Mouse (Mus musculus) liver, embryonic 14.5 days (tissue): ENCODE measurements around the gene R3hdm2. TPM values are rescaled to one million over a fixed set of nuclear protein-coding genes. Genes with fewer than 3 reads are reported as not detected.

Source experiments
- ATAC-seq: fragments of 200-750 bp; cut with Nextera tagmentation; 2 replicates; pipeline ENCODE4 v1.8.0; 2017; ENCODE audit warnings: moderate number of reproducible peaks, mild to moderate bottlenecking, moderate library complexity; ENCODE audit not compliant: insufficient read depth
- DNase-seq, 3 experiments: peaks; one replicate each; pipeline ENCODE4 v3.0.0-alpha.2; 2012 to 2013; ENCODE audit warnings: low read depth in 3 of 3, low spot score in 3 of 3
- H3K27ac ChIP-seq: fragments of 300-500 bp; sonication (generic); 2 replicates; pipeline ENCODE4 v1.5.1; 2014; ENCODE audit warnings: moderate library complexity, mild to moderate bottlenecking, control low read depth, inconsistent platforms
- H3K27me3 ChIP-seq: fragments of 300-500 bp; sonication (generic); 2 replicates; pipeline ENCODE4 v1.6.1; 2014; ENCODE audit warnings: mild to moderate bottlenecking, low read length, moderate library complexity; ENCODE audit not compliant: control insufficient read depth, insufficient read depth
- H3K36me3 ChIP-seq: fragments of 300-500 bp; sonication (generic); replicated peaks from 2 replicates; pipeline ENCODE4 v1.6.1; 2014; ENCODE audit warnings: low read depth; ENCODE audit not compliant: control insufficient read depth, insufficient read depth
- H3K4me1 ChIP-seq, 2 experiments: fragments of 200-500 bp in 1 of 2; fragments of 300-500 bp in 1 of 2; sonication (generic) in 1 of 2; replicated peaks; 2 replicates each; pipeline ENCODE4 v1.6.1; 2012 to 2014; ENCODE audit warnings: antibody characterized with exemption in 1 of 2, inconsistent platforms in 1 of 2, low read length in 1 of 2; ENCODE audit not compliant: control insufficient read depth in 2 of 2, insufficient read depth in 2 of 2
- H3K4me2 ChIP-seq: fragments of 300-500 bp; sonication (generic); 2 replicates; pipeline ENCODE4 v1.6.1; 2014; ENCODE audit warnings: low read depth, mild to moderate bottlenecking, control low read depth, moderate library complexity
- H3K4me3 ChIP-seq, 2 experiments: fragments of 200-500 bp in 1 of 2; fragments of 300-500 bp in 1 of 2; sonication (generic) in 1 of 2; 2 replicates each; pipeline ENCODE4 v1.5.1; 2012 to 2014; ENCODE audit warnings: low read depth in 2 of 2, low read length in 2 of 2, mild to moderate bottlenecking in 2 of 2, control low read depth in 1 of 2, inconsistent platforms in 1 of 2, moderate library complexity in 1 of 2; ENCODE audit not compliant: insufficient read depth in 1 of 2
- H3K9ac ChIP-seq: fragments of 300-500 bp; sonication (generic); replicated peaks from 2 replicates; pipeline ENCODE4 v1.6.1; 2014; ENCODE audit warnings: mild to moderate bottlenecking, control low read depth, moderate library complexity
- H3K9me3 ChIP-seq: fragments of 300-500 bp; sonication (generic); 2 replicates; pipeline ENCODE4 v1.6.1; 2016; ENCODE audit warnings: low read length, mixed read lengths; ENCODE audit not compliant: control insufficient read depth
- CTCF ChIP-seq: IDR thresholded peaks from 2 replicates; pipeline ENCODE4 v1.5.1; 2016; ENCODE audit warnings: antibody characterized with exemption, low read depth, control low read depth
- EP300 ChIP-seq: IDR thresholded peaks from 2 replicates; pipeline ENCODE4 v1.6.1; 2016; ENCODE audit warnings: antibody characterized with exemption, low read depth
- WGBS: fragments of 180-500 bp; shearing (Covaris S2); extraction: QIAGEN DNeasy Blood & Tissue Kit; methylation state at CpG from one replicate; pipeline ENCODE4 v1.1.7; 2014; ENCODE audit not compliant: insufficient replicate concordance; 5-methylcytosine and 5-hydroxymethylcytosine counted together
- polyA plus RNA-seq, 2 experiments: library from polyadenylated mRNA; depleted of rRNA in 1 of 2; stranded (reverse) in 1 of 2; unstranded in 1 of 2; fragments of >200 nt; fragmentation: Nextera tagmentation in 1 of 2; extraction: Ambion mirVana in 1 of 2; gene quantifications; 2 replicates each; pipeline versions ENCODE4 v1.2.1 to v1.2.3; 2012 to 2014

R3hdm2 gene
- polyA plus RNA-seq, 2 experiments: 9.0 to 10.9 TPM

DNA sequence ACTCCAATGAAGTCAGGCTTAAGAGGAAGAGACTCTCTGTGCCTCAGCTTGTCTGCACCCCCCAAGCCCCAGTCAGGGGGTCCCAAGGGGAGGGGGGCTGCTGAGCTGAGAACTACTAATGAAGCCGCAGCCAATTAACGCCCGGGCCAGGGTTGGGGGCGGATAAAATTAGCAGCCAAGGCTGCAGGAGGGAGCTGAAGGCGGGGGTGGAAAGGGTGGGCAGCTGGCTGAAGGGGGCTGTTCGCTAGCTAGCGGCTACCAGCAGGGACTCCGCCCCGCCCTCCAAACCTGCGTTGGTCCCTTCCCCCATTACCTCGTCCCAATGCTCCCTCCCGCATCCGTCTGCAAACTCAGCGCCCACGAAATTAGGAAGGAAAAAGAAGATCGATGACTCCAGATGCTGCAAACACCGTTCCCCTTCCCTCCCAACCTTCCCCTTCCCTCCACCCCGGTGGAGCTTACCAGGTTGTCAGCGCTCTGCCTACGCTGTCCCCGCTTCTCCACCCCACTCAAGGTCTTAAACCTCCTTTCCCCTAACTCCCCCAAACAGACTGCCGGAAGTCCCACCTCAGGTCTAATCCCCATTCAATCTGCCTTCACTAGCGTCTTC lies 144.6 kb downstream of the R3hdm2 start:
- Histone ChIP-seq H3K27ac (no peak overlapping the region), H3K4me3 (no peak overlapping the region), H3K4me2 (no peak overlapping the region), H3K27me3 (peaks cover 61% of the 10 kb centered on the region), H3K36me3 (peaks cover 10% of the 10 kb centered on the region), H3K9ac (no peak overlapping the region), H3K4me1 (peaks cover 7 to 16% of the 10 kb centered on the region in 2 experiments), H3K9me3 (no peaks in the 10 kb centered on the region)
- no peak for DNase-seq
- ATAC-seq: no peak
- no peak for TF ChIP-seq CTCF
- no peak for TF ChIP-seq EP300
- WGBS: 7% methylated on average over 23 of the region's 23 CpGs

DNA sequence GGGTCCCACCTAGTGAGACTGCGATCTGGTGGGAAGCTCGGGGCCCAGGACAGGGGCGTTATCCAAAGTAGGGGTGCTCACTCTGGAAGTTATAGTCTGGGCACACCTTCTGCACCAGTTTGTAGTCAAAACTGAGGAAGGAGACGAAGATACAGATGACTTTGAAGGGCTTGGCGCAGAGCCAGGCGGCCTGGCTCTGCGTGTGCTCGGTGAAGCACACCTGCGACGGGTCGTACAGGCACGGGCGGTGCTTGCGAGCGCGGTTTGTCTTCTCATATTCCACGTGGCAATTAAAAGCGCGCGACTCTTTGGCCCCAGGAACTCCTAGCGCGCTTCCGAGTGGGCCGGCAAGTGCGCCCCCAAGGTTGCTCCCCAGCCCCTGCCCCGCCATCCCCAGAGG lies 145.9 kb downstream of the R3hdm2 start:
- H3K27me3 ChIP-seq: peaks cover 74% of the 10 kb centered on the region
- no peak for TF ChIP-seq CTCF
- TF ChIP-seq EP300: no peak
- 3% methylated on average over 26 of the region's 26 CpGs for WGBS
- no peak overlapping the region for H3K9ac ChIP-seq
- DNase-seq (no peak), ATAC-seq (no peak)
- peaks cover 4 to 10% of the 10 kb centered on the region in 2 experiments; a peak in 3 of 4 replicates for H3K4me1 ChIP-seq
- H3K9me3 ChIP-seq: no peaks in the 10 kb centered on the region
- H3K36me3 ChIP-seq: no peaks in the 10 kb centered on the region
- H3K4me2 ChIP-seq: peak overlapping the region; percentile 11
- no peak overlapping the region for H3K27ac ChIP-seq
- H3K4me3 ChIP-seq: peak overlapping the region in 1 of 2 experiments; percentile 12; a peak in 1 of 4 replicates

DNA sequence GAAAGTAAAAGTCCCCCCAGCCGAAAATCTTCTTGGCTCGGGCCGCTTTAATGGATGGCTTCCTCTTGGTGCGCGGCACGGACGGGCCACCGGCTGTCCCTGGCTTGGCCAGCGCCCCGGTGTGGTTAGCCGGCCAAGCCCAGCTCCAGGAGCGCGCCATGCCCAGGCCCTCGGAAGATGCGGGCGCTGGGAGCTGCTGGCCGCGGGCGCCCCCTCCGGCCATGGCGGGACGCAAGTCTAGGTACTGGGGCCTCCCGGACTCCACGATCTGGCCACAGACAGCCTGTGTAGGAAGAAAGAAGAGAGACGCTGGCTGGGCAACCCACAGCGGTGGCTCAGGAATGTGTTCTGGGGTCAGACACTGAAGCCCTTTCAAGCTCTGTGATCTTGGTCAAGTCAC lies 146.6 kb downstream of the R3hdm2 start:
- Histone ChIP-seq H3K9ac (no peak overlapping the region), H3K36me3 (no peaks in the 10 kb centered on the region), H3K27me3 (peaks cover 80% of the 10 kb centered on the region), H3K9me3 (no peaks in the 10 kb centered on the region), H3K4me3 (peak overlapping the region in 1 of 2 experiments; percentile 16; a peak in 1 of 4 replicates), H3K4me1 (peaks cover 0 to 3% of the 10 kb centered on the region in 2 experiments; a peak in 2 of 4 replicates), H3K27ac (no peak overlapping the region), H3K4me2 (peak overlapping the region; percentile 11)
- TF ChIP-seq CTCF (peak; percentile 53), EP300 (no peak)
- whole genome bisulfite sequencing: under 1% methylated on average over 26 of the region's 26 CpGs
- ATAC-seq (no peak), DNase-seq (no peak)

DNA sequence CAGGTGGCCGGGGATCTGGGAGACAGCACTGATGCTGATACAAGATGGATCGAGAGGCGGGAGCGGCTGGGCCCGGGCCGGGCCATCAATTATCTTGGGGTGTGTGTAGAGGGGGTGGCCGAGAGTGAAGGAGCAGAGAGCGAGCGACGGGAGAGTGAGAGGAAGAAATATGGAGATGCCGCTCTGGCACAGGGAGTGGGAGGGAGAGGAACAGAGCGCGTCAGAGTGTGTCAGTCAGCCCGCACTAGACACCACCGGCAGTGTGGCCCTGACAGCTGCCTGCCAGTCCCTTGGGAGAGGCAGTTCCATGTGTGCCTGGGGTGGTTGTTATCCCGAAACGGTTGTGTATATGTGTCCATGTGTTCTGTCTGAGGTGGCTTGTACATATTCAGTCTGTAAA lies 147.4 kb downstream of the R3hdm2 start:
- H3K9ac ChIP-seq: no peak overlapping the region
- 7% methylated on average over 17 of the region's 17 CpGs for WGBS
- ATAC-seq: no peak
- no peaks in the 10 kb centered on the region for H3K36me3 ChIP-seq
- no peak for DNase-seq
- TF ChIP-seq CTCF (no peak), EP300 (no peak)
- H3K4me3 ChIP-seq: no peak overlapping the region
- peaks cover 88% of the 10 kb centered on the region for H3K27me3 ChIP-seq
- no peaks in the 10 kb centered on the region for H3K9me3 ChIP-seq
- peaks cover 0 to 2% of the 10 kb centered on the region in 2 experiments; a peak in 2 of 4 replicates for H3K4me1 ChIP-seq
- H3K4me2 ChIP-seq: no peak overlapping the region
- H3K27ac ChIP-seq: no peak overlapping the region

DNA sequence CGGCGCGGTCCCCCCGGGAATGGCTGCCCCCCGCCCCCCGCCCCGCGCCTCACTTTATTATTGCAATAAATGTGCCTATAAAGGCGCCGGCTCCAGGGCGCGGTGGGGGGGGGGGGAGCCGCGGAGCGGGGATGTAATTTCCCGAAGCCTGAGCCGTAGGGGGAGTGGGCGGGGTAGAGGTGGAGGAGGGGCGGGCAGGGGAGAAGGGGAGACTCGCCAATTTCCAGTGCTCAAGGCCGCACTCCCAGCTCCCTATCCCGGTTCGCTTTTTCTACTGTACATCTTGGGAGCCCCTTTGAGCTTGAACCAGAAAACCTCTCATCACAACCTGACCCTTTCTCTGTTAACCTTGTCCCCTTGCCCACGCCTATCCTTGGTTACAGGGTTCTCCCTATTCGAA lies 150.8 kb downstream of the R3hdm2 start:
- Histone ChIP-seq H3K27me3 (peaks cover 100% of the 10 kb centered on the region), H3K9ac (no peak overlapping the region), H3K36me3 (no peaks in the 10 kb centered on the region), H3K27ac (no peak overlapping the region), H3K4me1 (no peaks in the 10 kb centered on the region), H3K9me3 (no peaks in the 10 kb centered on the region), H3K4me2 (no peak overlapping the region), H3K4me3 (no peak overlapping the region)
- WGBS: 2% methylated on average over 22 of the region's 25 CpGs
- TF ChIP-seq EP300 (no peak), CTCF (no peak)
- ATAC-seq (no peak), DNase-seq (no peak)
